Mouse (Mus musculus) adrenal gland, postnatal 14 days (tissue): ENCODE measurements around the gene Polrmt. TPM values are rescaled to one million over a fixed set of nuclear protein-coding genes. Genes with fewer than 3 reads are reported as not detected.

Experiments
- DNase-seq: peaks from one replicate; pipeline ENCODE4 v3.0.0; 2021; ENCODE audit warnings: mixed read lengths
- total RNA-seq: library from RNA; stranded (reverse); gene quantifications from 2 replicates; pipeline ENCODE4 v1.2.3, GENCODE M21; 2021

Polrmt gene
- total RNA-seq, 1 experiment from 2014 or later = 59.2 TPM

- DNase-seq = no peak
Observed at GRCm38 (mm10) chr10:79687513-79687912, 58.9 kb downstream of the Polrmt start.

GRCm38 (mm10) chr10:79686691-79687090, 59.7 kb downstream of the Polrmt start:
- DNase-seq = peak; percentile 21

GRCm38 (mm10) chr10:79686219-79686618, 60.2 kb downstream of the Polrmt start:
- DNase-seq = peak; percentile 3

Other genes starting within 250 kb of the Polrmt start
- 16.6 and 19.3 TPM in 2 replicates for gene Plpp2, start 212.8 kb downstream of the Polrmt start, total RNA-seq
- 29.1 and 40.7 TPM in 2 replicates for gene Mier2, start 191.4 kb downstream of the Polrmt start, total RNA-seq
- gene Theg, start 159.2 kb downstream of the Polrmt start, total RNA-seq = not detected in 2 replicates
- 0.08 and 0.11 TPM in 2 replicates for gene C2cd4c, start 132.6 kb downstream of the Polrmt start, total RNA-seq
- gene Shc2, start 108.7 kb downstream of the Polrmt start, total RNA-seq = 4.0 and 4.8 TPM in 2 replicates
- gene Odf3l2, start 100.8 kb downstream of the Polrmt start, total RNA-seq = not detected in 2 replicates
- 6.8 TPM in 1 of 2 replicates, not detected in the other for gene Madcam1, start 82.0 kb downstream of the Polrmt start, total RNA-seq
- 27.8 and 34.1 TPM in 2 replicates for gene Tpgs1, start 77.2 kb downstream of the Polrmt start, total RNA-seq
- gene Cdc34, start 64.4 kb downstream of the Polrmt start, total RNA-seq = 79.1 and 82.4 TPM in 2 replicates
- 0.89 and 1.1 TPM in 2 replicates for gene Gzmm, start 57.6 kb downstream of the Polrmt start, total RNA-seq
- 598 and 707 TPM in 2 replicates for gene Bsg, start 42.1 kb downstream of the Polrmt start, total RNA-seq
- gene Hcn2, start 29.9 kb downstream of the Polrmt start, total RNA-seq = 7.1 and 10.6 TPM in 2 replicates
- gene Fgf22, start 8.5 kb upstream of the Polrmt start, total RNA-seq = not detected in 2 replicates
- gene Rnf126, start 20.4 kb upstream of the Polrmt start, total RNA-seq = 54.7 and 56.5 TPM in 2 replicates
- gene Fstl3, start 30.7 kb upstream of the Polrmt start, total RNA-seq = 5.5 and 6.4 TPM in 2 replicates
- gene Prss57, start 44.4 kb upstream of the Polrmt start, total RNA-seq = not detected in 2 replicates
- gene Palm, start 47.0 kb upstream of the Polrmt start, total RNA-seq = 77.9 and 78.3 TPM in 2 replicates
- gene Misp, start 74.4 kb upstream of the Polrmt start, total RNA-seq = 0.26 TPM in 2 replicates
- gene Ptbp1, start 107.8 kb upstream of the Polrmt start, total RNA-seq = 291 and 302 TPM in 2 replicates
- gene Prtn3, start 127.9 kb upstream of the Polrmt start, total RNA-seq = 1.0 TPM in 1 of 2 replicates, not detected in the other
- gene Plppr3, start 128.1 kb upstream of the Polrmt start, total RNA-seq = 0.93 and 2.2 TPM in 2 replicates
- gene Elane, start 139.7 kb upstream of the Polrmt start, total RNA-seq = 0.70 TPM in 1 of 2 replicates, not detected in the other
- 561 and 750 TPM in 2 replicates for gene Cfd, start 144.3 kb upstream of the Polrmt start, total RNA-seq
- 32.0 and 38.4 TPM in 2 replicates for gene Med16, start 162.3 kb upstream of the Polrmt start, total RNA-seq
- not detected in 2 replicates for gene Gm26602, start 164.3 kb upstream of the Polrmt start, total RNA-seq
- 0.98 and 1.5 TPM in 2 replicates for gene Kiss1r, start 170.4 kb upstream of the Polrmt start, total RNA-seq
- gene R3hdm4, start 174.6 kb upstream of the Polrmt start, total RNA-seq = 75.8 and 82.8 TPM in 2 replicates
- gene Arid3a, start 180.5 kb upstream of the Polrmt start, total RNA-seq = 5.9 and 6.9 TPM in 2 replicates
- 30.3 and 36.6 TPM in 2 replicates for gene Wdr18, start 213.6 kb upstream of the Polrmt start, total RNA-seq
- gene Grin3b, start 224.1 kb upstream of the Polrmt start, total RNA-seq = not detected in 2 replicates
- gene Tmem259, start 237.7 kb upstream of the Polrmt start, total RNA-seq = 141 and 157 TPM in 2 replicates
- 40.2 and 55.9 TPM in 2 replicates for gene Cnn2, start 242.0 kb upstream of the Polrmt start, total RNA-seq
- 18.7 and 20.7 TPM in 2 replicates for gene Abca7, start 249.9 kb upstream of the Polrmt start, total RNA-seq